Mouse (Mus musculus) left cerebral cortex, adult 18-20 months (tissue): ENCODE measurements at regions not wholly inside any gene's neighbourhood (a gene's known extent, or its start where the extent isn't known, plus 50 kb on each side); places are given as distances from the start of the nearest gene placed in this dataset.
A peak's percentile ranks its signal among the peaks of the same experiment; 100 is the strongest.
"Not testable (repeated sequence)": the region's sequence is repeated elsewhere in the genome, so short reads cannot be mapped to it uniquely, and the experiment has no call there.

Experiments
- DNase-seq, 2 experiments: peaks; one replicate each; pipeline ENCODE4 v3.0.0; 2021 to 2022; ENCODE audit warnings: low spot score in 2 of 2, mixed read lengths in 1 of 2

DNA sequence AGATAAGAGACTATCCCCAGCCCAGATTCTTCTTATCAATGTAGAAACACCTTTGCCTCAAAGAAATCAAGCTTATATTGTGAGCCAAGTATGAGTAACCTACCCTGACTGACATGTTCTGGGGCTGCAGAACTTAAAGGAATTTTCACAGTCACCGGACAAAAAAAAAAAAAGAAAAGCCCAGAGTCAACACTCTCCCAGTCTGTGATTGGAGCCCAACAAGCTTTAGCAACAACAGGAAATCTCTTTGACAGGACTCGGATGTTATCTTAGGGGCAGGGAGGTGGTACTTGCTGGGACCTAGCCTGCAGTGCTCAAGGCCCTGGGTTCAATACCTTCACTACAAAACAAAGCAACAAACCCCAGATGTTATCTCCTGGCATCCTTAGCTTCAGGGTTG lies 114.2 kb downstream of the Nectin1 start:
- DNase-seq = no peak

GRCm38 (mm10) chr9:43858761-43859160 lies 115.0 kb downstream of the Nectin1 start:
- no peak for DNase-seq

DNA sequence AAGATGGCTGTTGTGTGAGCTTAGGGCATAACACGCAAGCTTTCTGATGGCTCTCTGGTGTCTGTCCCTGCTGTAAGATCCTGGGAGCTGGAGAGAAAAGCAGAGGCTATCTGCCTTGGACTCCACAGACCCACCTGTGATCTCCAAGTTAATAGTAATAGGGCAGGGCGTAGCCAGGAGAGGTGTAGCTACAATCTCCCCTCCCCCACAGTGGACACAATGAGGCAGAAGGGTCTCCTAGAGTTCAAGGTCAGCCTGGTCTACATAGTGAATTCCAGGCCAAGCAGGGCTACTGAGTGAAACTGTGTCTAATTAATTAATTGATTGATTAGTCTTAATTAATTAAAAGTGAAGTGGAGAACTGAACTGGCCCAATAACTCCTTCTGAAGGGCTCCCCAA lies 116.5 kb downstream of the Nectin1 start:
- DNase-seq = no peak

DNA sequence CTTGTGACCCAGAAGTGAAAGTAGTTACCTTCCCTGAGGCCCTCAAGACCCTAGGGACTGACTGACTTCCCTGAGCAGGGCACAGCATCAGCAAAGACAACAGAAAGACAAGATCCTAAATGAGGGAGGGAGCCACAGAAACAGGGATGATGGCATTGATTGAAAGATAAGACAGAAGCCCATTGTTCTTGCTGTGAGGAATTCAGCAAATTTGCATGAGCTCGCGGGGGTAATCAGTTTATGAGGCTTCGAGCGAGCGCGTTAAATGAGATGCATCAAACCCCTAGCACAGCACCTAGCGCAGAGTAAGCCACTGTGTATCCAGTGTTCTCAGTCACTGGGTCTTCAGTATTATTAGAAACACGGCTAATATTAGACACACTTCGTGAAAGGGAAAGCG lies 117.6 kb downstream of the Nectin1 start:
- no peak for DNase-seq

DNA sequence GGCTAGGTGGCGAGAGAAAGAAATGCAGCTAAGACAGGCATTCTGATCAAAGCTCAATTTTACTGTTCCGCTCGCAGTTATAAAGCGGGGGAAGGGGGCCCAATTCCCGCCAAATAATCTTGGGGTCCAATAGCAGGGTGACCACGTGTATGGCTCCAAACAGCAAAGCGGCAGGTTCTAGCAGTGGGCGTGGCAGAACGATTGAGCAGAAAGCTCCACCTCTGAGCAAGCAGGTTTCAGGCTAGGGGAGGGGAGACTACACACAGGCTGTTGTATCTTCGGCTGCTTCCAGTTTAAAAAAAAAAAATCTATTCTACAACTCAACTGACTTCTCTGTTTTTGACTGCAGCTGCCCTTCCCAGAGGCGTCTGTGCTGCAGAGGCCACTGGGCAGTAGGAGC lies 118.2 kb downstream of the Nectin1 start:
- not testable (repeated sequence) for DNase-seq

GRCm38 (mm10) chr9:43863609-43864397 lies 120.0 kb downstream of the Nectin1 start:
- peak in 1 of 2 experiments; percentile 34 for DNase-seq

DNA sequence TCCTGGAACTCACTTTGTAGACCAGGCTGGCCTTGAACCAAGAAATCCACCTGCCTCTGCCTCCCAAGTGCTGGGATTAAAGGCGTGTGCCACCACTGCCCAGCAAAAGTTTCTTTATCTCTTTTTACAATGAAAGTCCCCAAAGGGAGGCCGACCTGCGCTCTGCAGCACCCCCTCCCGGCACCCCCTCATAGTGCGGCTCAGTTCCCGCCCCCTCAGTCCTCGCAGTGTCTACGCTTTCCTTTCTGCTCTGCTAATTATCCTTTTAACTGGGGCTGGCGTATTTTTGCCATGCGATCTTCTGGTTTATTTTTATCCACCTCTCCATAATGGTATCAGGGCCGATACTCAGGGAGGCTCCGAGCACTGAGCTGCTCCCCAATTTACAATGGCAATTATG lies 123.0 kb downstream of the Nectin1 start:
- no peak for DNase-seq

GRCm38 (mm10) chr9:43873841-43874240 lies 130.1 kb downstream of the Nectin1 start:
- DNase-seq = no peak

DNA sequence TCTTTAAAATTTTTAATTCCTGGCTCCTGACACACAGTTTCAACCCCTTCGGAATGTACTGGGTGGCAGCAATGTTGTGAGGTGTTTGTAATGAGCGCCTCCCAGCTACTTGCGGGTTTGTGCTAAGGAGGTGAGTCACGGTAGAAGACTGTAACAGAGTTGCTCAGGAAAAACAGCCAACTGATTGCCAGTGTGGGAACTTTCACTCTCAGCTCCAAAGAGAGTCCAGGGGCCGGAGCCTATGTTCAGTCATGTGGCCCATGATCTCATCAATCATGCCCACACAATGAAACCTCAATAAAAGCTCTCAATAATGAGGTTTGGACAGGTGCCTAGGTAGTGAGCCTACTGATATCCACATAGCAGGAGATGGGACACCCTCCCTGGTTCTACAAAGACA lies 130.5 kb downstream of the Nectin1 start:
- no peak for DNase-seq

GRCm38 (mm10) chr9:43879220-43879968 lies 135.6 kb downstream of the Nectin1 start:
- DNase-seq = peak; percentile 23 to 33

GRCm38 (mm10) chr9:43879969-43880396 lies 136.2 kb downstream of the Nectin1 start:
- peak; percentile 76 to 82 for DNase-seq

GRCm38 (mm10) chr9:43893086-43893485 lies 149.3 kb downstream of the Nectin1 start:
- DNase-seq = no peak

- DNase-seq = no peak
Measured at GRCm38 (mm10) chr9:43899239-43899638, 143.9 kb upstream of the Thy1 start.

- no peak for DNase-seq
Measured at GRCm38 (mm10) chr9:43908325-43908724, 134.9 kb upstream of the Thy1 start.

GRCm38 (mm10) chr9:43915015-43915414 lies 128.2 kb upstream of the Thy1 start:
- no peak for DNase-seq

GRCm38 (mm10) chr9:43917467-43917866 lies 125.7 kb upstream of the Thy1 start:
- DNase-seq = no peak

DNA sequence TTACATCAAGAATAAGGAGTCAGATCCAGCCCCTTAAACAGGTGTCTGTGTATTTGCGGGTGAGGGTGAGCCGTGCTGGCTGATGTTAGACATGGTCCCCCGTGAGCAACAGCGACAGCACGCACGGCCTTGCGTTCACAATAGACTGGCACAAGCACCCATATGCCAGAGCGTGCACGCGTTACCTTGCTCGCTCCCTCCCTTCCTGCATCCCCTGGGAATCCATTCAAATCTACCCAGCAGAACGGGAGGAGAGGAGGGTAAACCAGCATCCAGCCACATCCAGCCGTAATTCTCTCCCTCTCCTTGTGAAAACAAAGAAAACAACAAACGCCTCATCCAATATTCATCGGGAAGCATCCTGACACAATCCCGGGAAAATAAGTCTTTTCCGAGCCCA lies 124.2 kb upstream of the Thy1 start:
- no peak for DNase-seq

- peak; percentile 83 to 87 for DNase-seq
Measured at GRCm38 (mm10) chr9:43920053-43920754, 123.0 kb upstream of the Thy1 start.

DNA sequence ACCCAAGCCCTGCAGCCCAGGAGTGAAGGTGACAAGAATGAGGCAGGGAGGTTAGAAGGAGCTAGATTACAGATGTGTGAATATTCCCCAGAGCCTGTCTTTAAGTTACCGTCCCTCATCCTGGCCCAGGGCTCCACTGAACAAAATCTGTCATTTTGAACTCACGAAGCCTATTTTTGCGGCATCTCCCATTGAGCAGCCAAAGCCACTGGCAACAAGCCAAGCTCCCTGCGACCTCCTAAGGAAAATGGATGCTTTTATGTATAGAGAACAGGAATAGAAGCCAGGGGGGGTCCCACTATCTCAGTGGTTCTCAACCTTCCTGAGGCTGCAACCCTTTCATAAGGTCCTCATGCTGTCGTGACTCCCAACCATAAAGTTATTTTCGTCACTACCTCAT lies 121.0 kb upstream of the Thy1 start:
- DNase-seq = no peak

GRCm38 (mm10) chr9:43923088-43923487 lies 120.1 kb upstream of the Thy1 start:
- DNase-seq = no peak

DNA sequence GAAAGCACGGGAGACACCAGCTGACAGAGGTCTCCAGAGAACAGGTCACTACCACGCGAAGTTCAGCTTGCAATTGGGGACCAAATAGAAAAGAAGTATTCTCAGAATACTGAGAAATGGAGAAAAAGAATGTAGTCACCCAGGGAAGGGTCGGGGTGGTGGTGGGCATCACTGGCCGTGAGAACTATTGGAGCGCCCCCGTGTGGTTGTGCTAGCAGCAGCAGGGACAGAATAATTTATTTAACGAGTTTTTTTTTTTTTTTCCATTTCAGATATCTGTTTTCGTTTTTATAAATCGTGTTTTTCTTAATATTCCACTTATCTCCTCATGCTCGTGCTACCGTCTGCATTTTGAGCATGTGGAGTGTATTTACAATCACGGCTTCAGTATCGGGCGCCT lies 118.4 kb upstream of the Thy1 start:
- peak; percentile 39 to 43 for DNase-seq
